Mouse (Mus musculus): ENCODE data around the gene Olfr193.
"Not testable (repeated sequence)": the region's sequence is repeated elsewhere in the genome, so short reads cannot be mapped to it uniquely, and the experiment has no call there.

Olfr193 gene

GRCm38 (mm10) chr16:59111781-59112180 is at the start of gene Olfr193:
Gene Olfr193, minus strand, starts transcription at chr16:59111881.
- DNase-seq = no peak

- DNase-seq = no peak
Measured at GRCm38 (mm10) chr16:59151996-59152395, 40.3 kb upstream of the Olfr193 start.

- DNase-seq = no peak
Measured at GRCm38 (mm10) chr16:59146746-59147145, 35.1 kb upstream of the Olfr193 start, which contains the start of gene Olfr195. Gene Olfr195, plus strand, starts transcription at chr16:59147046.

- no peak for DNase-seq
Measured at GRCm38 (mm10) chr16:59141105-59141504, 29.4 kb upstream of the Olfr193 start.

DNA sequence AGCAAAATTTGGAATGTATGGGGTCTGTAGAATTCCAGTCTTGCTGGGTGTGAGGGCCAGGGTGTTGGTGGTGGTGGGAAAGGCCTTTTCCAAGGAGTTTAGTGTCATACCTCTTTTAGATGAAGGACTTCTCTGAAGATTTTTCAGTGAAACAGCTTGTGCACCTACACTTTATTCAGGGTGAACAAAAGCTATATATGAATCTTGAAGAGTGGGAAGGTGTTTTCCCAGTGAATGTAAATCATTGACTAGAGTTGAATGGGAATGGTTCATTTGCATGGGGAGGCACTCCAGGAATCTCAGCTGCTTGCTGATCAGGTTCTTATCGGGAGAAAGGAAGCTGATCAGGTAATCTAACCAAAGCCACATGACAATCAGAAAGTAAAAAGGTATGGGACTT is 19.1 kb upstream of the Olfr193 start:
- no peak for DNase-seq

GRCm38 (mm10) chr16:59120969-59121368 is 9.3 kb upstream of the Olfr193 start, which contains the start of gene Olfr194:
Gene Olfr194, minus strand, starts transcription at chr16:59121069.
- DNase-seq = no peak

DNA sequence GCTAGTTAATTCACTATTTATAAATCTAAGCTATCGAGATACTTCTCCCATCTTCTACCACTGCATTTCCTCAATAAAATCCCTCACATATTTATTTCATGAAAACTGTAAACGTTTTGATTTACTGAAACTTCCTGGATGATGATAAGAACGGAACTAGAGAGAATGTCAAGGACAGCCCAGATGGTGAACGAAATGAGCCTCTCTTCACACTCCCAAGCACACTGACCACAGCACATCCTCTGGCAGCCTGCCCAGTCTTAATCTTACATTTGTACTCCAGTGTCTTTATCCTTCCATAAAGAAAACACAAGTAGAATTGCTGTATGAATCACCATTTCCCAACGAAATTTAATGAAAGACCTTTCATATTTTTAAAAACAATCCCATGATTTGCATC is 3.2 kb downstream of the Olfr193 start:
- DNase-seq = not testable (repeated sequence)

GRCm38 (mm10) chr16:59105312-59105711 is 6.4 kb downstream of the Olfr193 start:
- no peak for DNase-seq

- DNase-seq = not testable (repeated sequence)
Measured at GRCm38 (mm10) chr16:59089722-59090121, 22.0 kb downstream of the Olfr193 start, which contains the start of gene Olfr191. Gene Olfr191, minus strand, starts transcription at chr16:59089822.

- DNase-seq = not testable (repeated sequence)
Measured at GRCm38 (mm10) chr16:59081113-59081512, 30.6 kb downstream of the Olfr193 start.

DNA sequence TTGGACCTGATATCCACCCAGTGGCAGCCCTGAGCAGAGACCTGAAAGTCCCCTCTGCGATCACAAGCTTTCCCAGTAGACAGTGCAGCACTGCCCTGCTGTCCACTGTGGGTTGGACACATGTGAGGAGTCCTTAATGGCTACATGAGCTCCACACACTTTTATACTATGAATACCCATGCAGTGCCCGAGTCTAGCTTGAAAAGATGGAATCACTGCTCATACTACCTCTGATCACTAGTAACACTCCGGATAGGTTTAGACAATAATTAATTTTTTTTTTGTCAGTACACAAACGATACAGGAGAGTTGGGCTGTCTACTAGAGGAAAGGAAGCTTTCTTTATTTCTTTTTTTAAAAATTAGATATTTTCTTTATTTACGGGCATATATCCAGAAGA is 33.8 kb downstream of the Olfr193 start, which contains the start of gene Olfr190:
Gene Olfr190, minus strand, starts transcription at position 101 of the 400 bp plus-strand sequence.
- no peak for DNase-seq

DNA sequence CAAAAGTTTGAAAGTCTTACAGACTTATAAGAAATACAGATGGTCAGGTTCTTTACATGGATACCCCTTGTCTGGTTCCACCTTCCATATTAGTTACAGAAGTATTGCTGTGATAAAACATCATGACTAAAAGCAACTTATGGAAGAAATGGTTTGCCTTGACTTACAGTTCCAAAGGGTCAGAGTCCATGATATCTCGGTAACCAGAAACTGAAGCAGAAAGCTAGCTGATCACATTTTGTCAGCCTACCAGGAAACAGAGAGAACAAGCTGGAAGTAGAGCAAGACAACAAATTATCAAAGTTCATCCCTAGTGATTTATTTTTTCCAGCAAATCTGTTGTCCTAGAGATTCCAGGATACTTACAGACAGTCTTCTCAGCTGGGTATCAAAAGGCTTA is 38.2 kb downstream of the Olfr193 start:
- no peak for DNase-seq

DNA sequence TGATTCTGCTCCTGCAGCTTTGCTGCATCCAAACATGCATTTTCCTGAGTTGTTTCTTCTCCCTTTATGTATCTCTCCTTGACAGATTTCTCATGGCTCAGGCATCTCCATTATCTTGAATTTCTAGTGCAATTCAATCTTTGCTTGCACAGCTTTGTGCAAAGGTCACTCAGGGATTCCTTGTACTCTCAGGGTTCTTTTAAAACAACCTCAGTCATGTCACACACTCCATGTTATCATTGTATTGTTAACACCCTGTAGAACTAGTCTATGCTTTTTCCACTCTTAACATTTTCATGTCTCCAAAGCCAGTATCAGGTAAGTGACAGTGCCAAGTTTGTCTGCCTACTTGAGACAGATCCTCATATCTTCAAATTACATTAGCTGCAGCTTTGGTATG is 39.9 kb downstream of the Olfr193 start:
- DNase-seq = no peak

- not testable (repeated sequence) for DNase-seq
Measured at GRCm38 (mm10) chr16:59062411-59062810, 49.3 kb downstream of the Olfr193 start.

Measured in kidney, postnatal 4 days (tissue).